Mouse (Mus musculus) lung, postnatal 0 days (tissue): ENCODE measurements around the gene Csgalnact2. TPM values are rescaled to one million over a fixed set of nuclear protein-coding genes. Genes with fewer than 3 reads are reported as not detected.

ENCODE experiments used
- ATAC-seq: fragments of 200-750 bp; cut with Nextera tagmentation; 2 replicates; pipeline ENCODE4 v1.8.0; 2017; ENCODE audit warnings: moderate library complexity
- DNase-seq: peaks from one replicate; pipeline ENCODE4 v3.0.0-alpha.2; 2016; ENCODE audit warnings: low spot score
- H3K27ac ChIP-seq: fragments of 300-500 bp; sonication (generic); 2 replicates; pipeline ENCODE4 v1.5.1; 2014; ENCODE audit warnings: antibody characterized with exemption, mild to moderate bottlenecking, low read length, mixed read lengths
- H3K27me3 ChIP-seq: fragments of 300-500 bp; sonication (generic); replicated peaks from 2 replicates; pipeline ENCODE4 v1.6.1; 2014; ENCODE audit warnings: low read length, mixed read lengths; ENCODE audit not compliant: insufficient read depth
- H3K36me3 ChIP-seq: fragments of 300-500 bp; sonication (generic); 2 replicates; pipeline ENCODE4 v1.6.1; 2014; ENCODE audit warnings: low read length, mixed read lengths; ENCODE audit not compliant: insufficient read depth
- H3K4me1 ChIP-seq: fragments of 300-500 bp; sonication (generic); 2 replicates; pipeline ENCODE4 v1.6.1; 2014; ENCODE audit warnings: antibody characterized with exemption, low read depth, low read length, mixed read lengths; ENCODE audit not compliant: insufficient read depth
- H3K4me2 ChIP-seq: fragments of 300-500 bp; sonication (generic); replicated peaks from 2 replicates; pipeline ENCODE4 v1.6.1; 2014; ENCODE audit warnings: low read depth, mild to moderate bottlenecking, low read length, moderate library complexity, mixed read lengths
- H3K4me3 ChIP-seq: fragments of 300-500 bp; sonication (generic); 2 replicates; pipeline ENCODE4 v1.5.1; 2014; ENCODE audit warnings: low read depth, low read length
- H3K9ac ChIP-seq: fragments of 300-500 bp; sonication (generic); replicated peaks from 2 replicates; pipeline ENCODE4 v1.6.1; 2014; ENCODE audit warnings: low read depth, mild to moderate bottlenecking
- H3K9me3 ChIP-seq: fragments of 300-500 bp; sonication (generic); 2 replicates; pipeline ENCODE4 v1.6.1; 2016; ENCODE audit warnings: low read length, mixed read lengths
- CTCF ChIP-seq: IDR thresholded peaks from 2 replicates; pipeline ENCODE4 v1.5.1; 2016; ENCODE audit warnings: antibody characterized with exemption, mild to moderate bottlenecking
- EP300 ChIP-seq: IDR thresholded peaks from 2 replicates; pipeline ENCODE4 v1.6.1; 2016; ENCODE audit warnings: antibody characterized with exemption, mild to moderate bottlenecking, control low read depth
- WGBS: fragments of 180-500 bp; shearing (Covaris S2); extraction: QIAGEN DNeasy Blood & Tissue Kit; methylation state at CpG from one replicate; pipeline ENCODE4 v1.1.7; 2014; 5-methylcytosine and 5-hydroxymethylcytosine counted together
- polyA plus RNA-seq: library from polyadenylated mRNA; unstranded; fragments of >200 nt; fragmentation: Nextera tagmentation; extraction: Ambion mirVana; gene quantifications from 2 replicates; pipeline ENCODE4 v1.2.1, GENCODE M21; 2015

Gene Csgalnact2
- polyA plus RNA-seq, 1 experiment from 2014 or later, result 36.6 TPM

GRCm38 (mm10) chr6:118076748-118077147 is 62.2 kb downstream of the Csgalnact2 start:
- Histone ChIP-seq H3K27ac (no peak overlapping the region), H3K9me3 (no peaks in the 10 kb centered on the region), H3K4me2 (no peak overlapping the region), H3K4me1 (0 out of 2 replicates have a peak, but pooled peaks cover 3% of the 10 kb centered on the region), H3K36me3 (no peaks in the 10 kb centered on the region; the same call in 1 of the 2 replicates), H3K9ac (no peak overlapping the region), H3K27me3 (no peaks in the 10 kb centered on the region), H3K4me3 (no peak overlapping the region)
- DNase-seq (no peak), ATAC-seq (no peak)
- TF ChIP-seq CTCF (no peak), EP300 (no peak)
- 82% methylated on average over 8 of the region's 8 CpGs for WGBS

GRCm38 (mm10) chr6:118076256-118076655 is 62.7 kb downstream of the Csgalnact2 start:
- Histone ChIP-seq H3K4me1 (0 out of 2 replicates have a peak, but pooled peaks cover 3% of the 10 kb centered on the region), H3K9me3 (no peaks in the 10 kb centered on the region), H3K4me3 (no peak overlapping the region), H3K27ac (no peak overlapping the region), H3K4me2 (no peak overlapping the region), H3K36me3 (no peaks in the 10 kb centered on the region), H3K9ac (no peak overlapping the region), H3K27me3 (no peaks in the 10 kb centered on the region)
- no peak for DNase-seq
- TF ChIP-seq CTCF (no peak), EP300 (no peak)
- WGBS, result 73% methylated on average over 3 of the region's 3 CpGs
- no peak for ATAC-seq

- DNase-seq (no peak), ATAC-seq (no peak)
- H3K4me1 ChIP-seq, result 0 out of 2 replicates have a peak, but pooled peaks cover 7% of the 10 kb centered on the region
- no peak overlapping the region for H3K27ac ChIP-seq
- whole genome bisulfite sequencing, result 40% methylated on average over 3 of the region's 3 CpGs
- no peaks in the 10 kb centered on the region for H3K36me3 ChIP-seq
- H3K27me3 ChIP-seq, result no peaks in the 10 kb centered on the region
- H3K4me3 ChIP-seq, result no peak overlapping the region
- H3K9ac ChIP-seq, result 0 out of 2 replicates have a peak overlapping the region, but pooled peaks have one; percentile 4
- no peak overlapping the region for H3K4me2 ChIP-seq
- TF ChIP-seq EP300 (no peak), CTCF (no peak)
- H3K9me3 ChIP-seq, result no peaks in the 10 kb centered on the region
These were observed 64.8 kb downstream of the Csgalnact2 start for GRCm38 (mm10) chr6:118074151-118074550.

GRCm38 (mm10) chr6:118072176-118072575 is 66.8 kb downstream of the Csgalnact2 start:
- Histone ChIP-seq H3K9ac (no peak overlapping the region), H3K4me3 (no peak overlapping the region), H3K4me2 (no peak overlapping the region), H3K27ac (no peak overlapping the region), H3K4me1 (peaks cover 18% of the 10 kb centered on the region; the same call in 1 of the 2 replicates), H3K36me3 (no peaks in the 10 kb centered on the region), H3K9me3 (no peaks in the 10 kb centered on the region), H3K27me3 (no peaks in the 10 kb centered on the region)
- ATAC-seq, result no peak
- 91% methylated on average over 1 of the region's 1 CpGs for WGBS
- no peak for DNase-seq
- TF ChIP-seq EP300 (no peak), CTCF (no peak)

- Histone ChIP-seq H3K4me1 (peaks cover 18% of the 10 kb centered on the region; the same call in 1 of the 2 replicates), H3K9ac (no peak overlapping the region), H3K4me2 (no peak overlapping the region), H3K27me3 (no peaks in the 10 kb centered on the region), H3K9me3 (no peaks in the 10 kb centered on the region), H3K27ac (no peak overlapping the region), H3K4me3 (no peak overlapping the region), H3K36me3 (no peaks in the 10 kb centered on the region)
- TF ChIP-seq EP300 (no peak), CTCF (no peak)
- DNase-seq, result no peak
- ATAC-seq, result no peak
- 74% methylated on average over 3 of the region's 3 CpGs for WGBS
These were observed 67.5 kb downstream of the Csgalnact2 start for GRCm38 (mm10) chr6:118071416-118071815.

- DNase-seq (no peak), ATAC-seq (no peak)
- no peak overlapping the region for H3K4me2 ChIP-seq
- no peak overlapping the region for H3K9ac ChIP-seq
- H3K9me3 ChIP-seq, result no peaks in the 10 kb centered on the region
- H3K4me3 ChIP-seq, result no peak overlapping the region
- no peak overlapping the region for H3K27ac ChIP-seq
- TF ChIP-seq CTCF (no peak), EP300 (no peak)
- no peaks in the 10 kb centered on the region for H3K27me3 ChIP-seq
- 94% methylated on average over 4 of the region's 4 CpGs for WGBS
- H3K4me1 ChIP-seq, result peaks cover 18% of the 10 kb centered on the region; the same call in 1 of the 2 replicates
- H3K36me3 ChIP-seq, result no peaks in the 10 kb centered on the region
These were observed 68.0 kb downstream of the Csgalnact2 start for GRCm38 (mm10) chr6:118071013-118071350.
